Mouse (Mus musculus): ENCODE results near the gene Neb.

Gene Neb

DNA sequence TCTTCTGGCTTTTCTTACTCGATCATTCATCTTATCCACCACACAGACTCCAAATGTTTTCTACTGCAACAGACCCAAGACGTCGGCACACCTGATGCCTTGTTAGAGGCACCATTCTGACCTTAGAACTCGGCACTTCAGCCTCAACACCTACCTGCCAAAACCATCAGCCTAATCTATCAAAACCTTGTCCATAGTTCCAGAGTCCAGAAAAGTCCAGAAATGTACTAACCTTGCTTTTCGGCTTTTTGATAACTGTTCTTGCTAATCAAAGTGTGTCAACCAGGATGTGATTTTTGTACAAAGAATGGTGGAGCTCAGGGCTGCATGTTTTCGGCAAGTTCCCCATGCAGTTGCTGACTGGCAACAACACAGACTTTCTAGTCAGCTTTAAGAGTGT, 3.6 kb downstream of the Neb start:
- no peak for DNase-seq (ENCODE audit: low spot score in 2 of 2)

DNA sequence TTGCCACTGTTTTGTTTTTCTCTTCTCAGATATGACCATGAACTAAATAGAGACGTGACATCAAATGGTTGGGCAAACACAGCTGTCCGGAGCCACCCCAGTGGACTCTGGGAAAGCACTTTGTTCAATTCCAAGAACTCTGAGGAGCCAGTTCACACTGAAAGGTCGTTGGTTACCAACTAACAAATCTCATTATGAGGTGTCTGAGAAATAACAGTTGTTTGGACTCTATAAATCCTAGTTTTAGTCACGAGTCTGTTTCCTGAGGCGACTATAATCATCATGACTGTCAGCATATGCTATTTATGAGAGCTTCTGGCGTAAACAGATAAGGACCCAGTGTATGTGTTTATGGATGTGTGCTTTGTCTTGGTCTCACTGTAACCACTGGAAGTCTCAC, 5.8 kb downstream of the Neb start:
- no peak for DNase-seq (ENCODE audit: low spot score in 2 of 2)

DNA sequence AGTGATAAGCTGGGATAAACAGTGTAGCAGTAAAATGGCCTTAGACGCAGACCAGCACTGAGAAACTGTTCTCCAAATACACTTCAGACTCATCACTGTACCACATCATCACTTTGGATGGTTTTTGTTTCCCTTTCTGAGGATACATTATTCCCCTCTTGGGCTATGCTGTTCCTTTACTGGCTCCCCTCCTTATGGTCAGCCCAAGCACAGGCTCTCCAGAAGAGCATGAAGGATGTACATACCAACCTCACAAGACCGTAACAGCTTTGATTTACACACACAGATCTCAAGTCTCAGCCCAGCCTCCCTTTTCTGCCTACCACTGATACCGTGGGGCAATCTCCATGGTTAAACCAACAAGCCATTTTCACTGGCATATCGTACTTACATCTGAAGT, 6.2 kb downstream of the Neb start:
- DNase-seq (ENCODE audit: low spot score in 2 of 2): no peak

DNA sequence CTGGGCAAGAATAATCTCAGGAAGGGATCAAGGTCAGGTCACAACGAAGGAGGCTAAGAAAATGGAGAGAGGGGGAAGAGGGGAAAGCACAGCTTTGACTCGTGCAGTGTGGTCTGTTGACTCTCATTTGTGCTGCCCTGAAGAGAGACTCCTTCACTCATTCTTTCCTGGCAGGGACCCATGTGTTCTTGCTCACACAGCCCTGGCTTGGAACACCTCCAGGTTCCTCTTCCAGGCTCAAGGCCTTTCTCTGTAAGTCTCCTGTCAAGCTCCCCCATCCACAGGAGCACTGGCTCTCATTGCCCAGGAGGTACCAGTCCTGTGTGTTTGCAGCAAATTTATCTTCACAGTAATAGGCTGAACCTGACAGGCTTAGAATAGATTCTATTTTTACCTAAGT, 7.2 kb downstream of the Neb start:
- peak in 1 of 2 experiments; percentile 11 for DNase-seq (ENCODE audit: low spot score in 2 of 2)

DNA sequence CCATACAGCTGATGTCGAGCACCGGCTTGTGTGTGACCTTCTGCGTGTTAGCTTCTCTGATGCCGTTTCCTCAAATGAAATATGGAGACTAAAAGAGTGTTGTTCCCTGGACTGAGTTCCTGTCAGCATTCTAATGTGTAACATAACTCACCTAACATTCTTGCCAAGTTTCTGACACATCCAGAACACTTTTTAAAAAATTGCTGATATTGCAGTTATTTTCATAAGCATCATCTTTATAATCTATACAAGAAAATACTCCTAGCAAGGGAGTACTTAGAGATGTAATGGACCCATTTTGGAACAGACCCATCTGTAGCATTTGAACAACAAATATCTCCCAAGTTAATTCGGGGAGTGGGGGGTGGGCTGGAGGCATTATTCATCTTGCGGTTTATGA, 8.7 kb downstream of the Neb start:
- DNase-seq (ENCODE audit: low spot score in 2 of 2): no peak

DNA sequence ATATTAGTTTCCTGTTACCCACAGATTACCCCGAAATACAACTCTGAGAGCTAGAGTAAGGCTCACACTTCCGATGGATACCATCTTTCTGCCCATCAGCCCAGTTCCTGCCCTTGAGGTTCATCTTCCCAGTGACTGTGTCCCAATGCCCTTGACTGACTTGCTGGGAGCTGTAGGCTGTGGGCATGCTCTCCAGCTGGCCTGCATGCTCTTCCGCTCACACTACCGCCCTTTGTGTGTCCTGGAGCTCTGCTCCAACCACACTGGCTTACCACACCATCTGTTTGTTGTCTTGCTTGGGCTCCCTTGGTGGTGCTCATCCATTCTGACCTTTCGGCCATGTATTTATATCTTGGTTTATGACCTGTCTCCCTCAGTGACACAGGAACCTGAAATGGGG, 10.6 kb downstream of the Neb start:
- no peak for DNase-seq (ENCODE audit: low spot score in 2 of 2)

DNA sequence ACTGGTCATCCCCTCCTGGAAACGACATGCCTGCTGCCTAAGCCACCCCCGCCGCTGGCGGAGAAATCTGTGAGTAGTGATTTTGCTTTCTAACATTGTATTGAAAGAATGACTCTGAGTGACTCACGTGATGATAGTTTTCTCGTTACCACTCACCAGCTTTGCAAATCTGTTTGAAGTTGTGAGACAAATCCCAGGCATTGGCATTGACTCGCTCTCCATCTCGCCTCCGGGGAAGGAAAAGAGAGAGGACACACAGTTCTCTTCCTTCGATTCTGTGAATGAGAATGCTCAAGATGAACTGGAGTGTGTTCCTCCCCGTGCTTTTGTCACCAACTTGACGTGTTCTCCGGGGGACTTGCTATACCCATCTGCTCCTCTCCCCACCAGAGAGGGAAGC, 11.0 kb downstream of the Neb start:
- no peak for DNase-seq (ENCODE audit: low spot score in 2 of 2)

DNA sequence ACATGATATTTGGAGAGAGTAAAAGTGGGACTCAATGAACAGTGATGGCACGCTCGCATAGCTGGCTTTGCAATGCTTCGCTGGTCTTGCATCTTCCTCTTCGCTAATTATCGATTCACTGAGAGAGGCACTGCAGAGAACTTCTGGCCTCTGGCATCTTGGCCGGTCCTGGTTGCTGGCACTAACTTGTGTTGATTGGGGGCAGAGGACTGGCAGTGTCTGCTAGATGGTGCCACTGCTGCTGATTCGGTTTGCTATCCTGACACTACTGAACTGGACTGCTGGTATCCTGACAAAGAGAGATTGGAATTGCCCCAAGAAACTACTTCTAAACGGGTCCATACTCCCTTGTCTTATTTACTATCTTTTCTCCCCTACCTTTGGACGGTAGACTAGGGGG, 17.2 kb downstream of the Neb start:
- no peak for DNase-seq (ENCODE audit: low spot score in 2 of 2)

DNA sequence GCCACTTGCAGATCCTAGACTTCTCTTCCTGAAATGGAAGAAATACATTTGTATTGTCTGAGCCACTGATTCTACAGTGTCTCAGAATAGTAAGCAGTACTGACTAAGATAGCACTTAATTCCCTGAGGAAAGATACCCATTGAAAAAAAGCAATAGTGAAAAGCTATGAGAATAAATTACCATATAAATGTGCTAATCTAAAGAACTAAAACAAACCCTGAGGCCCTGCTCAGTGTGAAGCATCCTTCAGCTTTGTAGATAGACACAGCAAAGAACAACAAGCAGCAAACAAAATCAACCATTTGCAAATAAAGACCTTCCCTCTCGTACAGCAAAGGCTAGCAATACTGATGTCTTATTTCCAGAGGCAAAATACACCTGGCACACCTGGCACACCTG, 18.6 kb downstream of the Neb start:
- no peak for DNase-seq (ENCODE audit: low spot score in 2 of 2)

DNA sequence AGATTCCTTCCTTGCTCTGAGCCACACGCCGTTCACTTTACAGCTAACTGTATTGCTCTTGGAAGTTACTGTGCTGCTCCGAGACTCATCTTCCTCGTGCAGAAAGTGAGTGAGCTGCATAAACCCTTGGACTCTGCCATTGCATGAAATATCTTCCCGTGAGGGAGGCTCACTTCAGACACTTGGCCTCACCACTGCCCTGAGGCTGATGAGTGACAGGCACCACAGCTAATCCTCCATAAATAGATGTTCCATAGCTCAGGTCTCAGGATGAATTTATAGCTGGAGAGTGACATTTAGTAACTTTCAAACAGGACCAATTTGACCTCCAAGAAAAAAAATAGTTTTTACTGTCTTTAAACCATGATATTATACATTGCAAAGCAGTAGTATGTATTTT, 20.1 kb downstream of the Neb start:
- no peak for DNase-seq (ENCODE audit: low spot score in 2 of 2)

DNA sequence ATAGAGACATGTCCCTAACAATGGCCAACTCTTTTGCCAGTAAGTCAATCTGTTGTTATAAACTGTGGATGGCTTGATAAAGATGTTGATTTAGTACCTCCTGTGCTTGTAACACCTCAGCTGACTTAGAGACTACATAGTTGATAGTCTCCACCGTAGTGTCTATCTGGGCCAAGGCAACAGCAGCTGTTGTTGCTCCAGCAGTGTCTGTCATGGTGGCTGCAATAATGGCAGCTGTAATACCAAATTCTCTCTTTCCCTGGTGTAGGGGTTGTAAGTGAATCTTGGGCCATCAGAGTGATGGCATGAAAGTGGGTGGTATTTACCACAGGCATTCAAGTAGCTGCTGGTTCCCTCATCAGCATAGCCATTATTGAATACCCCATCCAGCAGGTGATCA, 27.2 kb downstream of the Neb start:
- no peak for DNase-seq (ENCODE audit: low spot score in 2 of 2)

DNA sequence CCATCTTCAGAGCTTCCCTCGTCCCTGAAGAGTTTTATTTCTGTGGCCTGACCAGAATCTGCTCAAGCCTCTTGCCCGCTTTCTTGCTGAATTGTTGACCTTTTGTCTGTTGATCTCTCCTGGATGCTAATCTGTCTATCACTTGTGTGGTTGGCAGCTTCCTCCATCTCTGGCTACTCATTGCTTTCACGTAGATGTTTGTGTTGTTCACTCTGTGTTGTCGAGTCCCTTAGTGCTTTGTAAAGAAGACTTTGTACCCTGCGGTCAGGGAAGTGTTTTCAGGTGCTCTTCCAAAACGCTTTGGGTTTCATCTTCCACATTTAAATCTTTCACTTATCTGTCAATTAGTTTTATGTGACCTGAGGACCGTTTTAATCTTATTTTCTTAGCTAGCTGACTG, 37.3 kb downstream of the Neb start:
- DNase-seq (ENCODE audit: low spot score in 2 of 2): no peak

DNA sequence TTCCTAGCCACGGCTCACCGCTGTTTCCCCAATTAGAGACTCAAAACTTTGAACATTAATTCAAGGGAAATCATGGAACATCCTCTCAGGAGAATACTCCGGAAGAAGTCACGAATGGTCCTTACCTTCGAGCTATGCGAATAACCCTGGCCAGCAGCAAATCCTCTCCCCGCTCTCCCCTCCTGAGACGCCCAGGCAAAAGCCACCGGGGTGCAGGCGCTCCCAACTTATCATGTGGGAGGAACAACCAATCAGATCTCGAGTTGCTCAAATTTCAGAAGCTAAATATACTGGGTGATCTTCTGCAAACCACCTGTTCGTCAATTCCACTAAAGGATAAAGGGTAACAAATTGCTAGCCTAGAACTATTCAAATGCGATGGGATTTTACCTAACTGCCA, 42.7 kb downstream of the Neb start:
- DNase-seq (ENCODE audit: low spot score in 2 of 2): no peak

DNA sequence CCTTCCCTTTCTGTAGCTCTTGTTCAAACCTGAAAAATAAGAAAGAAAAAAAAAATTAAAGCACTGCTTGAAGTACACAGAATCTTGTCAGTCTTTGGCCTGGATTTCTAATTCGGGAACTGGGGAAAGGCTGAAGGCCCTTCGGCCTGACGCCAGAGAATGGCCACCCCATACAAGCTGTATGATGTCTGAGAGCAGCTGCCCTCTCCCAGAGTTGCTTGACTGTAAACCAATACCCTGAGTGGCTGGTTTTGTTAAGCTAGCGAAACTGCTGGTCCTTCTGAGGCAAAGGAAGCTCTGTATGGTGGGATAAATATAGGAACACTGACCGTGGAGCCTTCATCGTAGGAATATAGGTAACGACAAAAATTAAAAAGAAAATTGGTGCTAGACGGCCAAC, 43.2 kb downstream of the Neb start:
- DNase-seq (ENCODE audit: low spot score in 2 of 2): no peak

DNA sequence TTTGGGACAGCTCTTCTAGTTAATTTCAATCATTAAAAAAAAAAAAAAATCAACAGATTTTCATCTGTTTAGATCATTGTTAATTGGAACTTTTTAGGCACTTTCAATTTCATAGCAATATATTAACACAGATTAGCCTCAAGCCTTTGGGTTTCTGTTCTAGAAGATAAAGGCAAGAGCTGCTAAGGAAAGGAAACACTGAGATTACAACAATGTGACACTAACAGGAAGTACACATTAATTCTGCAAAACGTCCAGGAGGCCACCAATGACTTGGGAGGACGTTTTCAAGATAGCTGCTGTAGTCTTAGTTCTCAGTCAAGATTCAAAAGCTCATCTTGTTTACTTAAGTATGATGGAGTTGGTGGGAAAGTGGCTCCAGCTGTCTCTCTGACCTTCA, 44.7 kb downstream of the Neb start:
- no peak for DNase-seq (ENCODE audit: low spot score in 2 of 2)

DNA sequence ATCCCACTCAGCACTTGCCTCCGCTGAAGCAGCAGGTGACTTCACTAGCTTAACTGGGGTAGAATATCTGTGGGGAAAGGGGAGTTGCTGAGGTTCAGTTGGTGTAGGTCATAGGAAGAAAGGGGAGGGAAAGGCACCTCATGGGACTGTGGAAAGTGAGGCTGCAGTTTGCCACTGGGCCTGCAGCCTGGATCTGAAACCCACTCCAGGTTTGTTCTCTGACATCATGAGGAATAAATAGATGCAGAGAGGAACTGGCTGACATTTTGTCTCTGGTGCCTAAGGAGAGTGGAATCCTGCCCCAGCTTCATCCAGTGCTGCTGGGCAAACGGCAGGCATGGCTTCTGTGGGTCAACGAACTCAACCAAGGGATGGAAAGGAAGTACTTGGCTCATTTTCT, 46.5 kb downstream of the Neb start:
- DNase-seq (ENCODE audit: low spot score in 2 of 2): no peak

DNA sequence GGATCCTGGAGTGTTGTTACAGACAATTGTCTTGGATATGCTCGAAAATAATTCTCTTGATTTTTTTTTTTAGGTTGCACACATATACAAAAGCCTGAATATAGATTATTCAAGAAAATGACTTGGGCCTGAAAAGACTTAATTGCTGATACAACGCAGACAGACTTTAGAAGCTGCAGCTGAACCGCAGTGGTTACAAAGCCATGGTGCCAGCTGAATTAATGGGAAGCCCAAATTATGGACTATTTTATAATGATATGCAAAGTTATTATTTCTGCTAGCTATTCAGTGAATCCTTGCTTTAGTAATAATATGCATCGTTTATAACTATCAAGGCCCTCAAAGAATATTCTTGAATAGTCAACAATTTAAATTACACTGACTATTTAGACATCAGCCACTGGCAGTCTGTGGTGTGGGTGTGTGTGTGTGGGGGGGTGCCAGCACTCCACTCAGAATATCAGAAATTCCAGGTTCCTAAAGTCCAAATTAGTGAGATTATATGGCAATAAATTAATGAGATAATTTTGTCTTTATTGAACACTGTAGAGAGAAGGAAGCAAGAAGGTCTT, 50.9 kb downstream of the Neb start:
- no peak for DNase-seq (ENCODE audit: low spot score in 2 of 2)

DNA sequence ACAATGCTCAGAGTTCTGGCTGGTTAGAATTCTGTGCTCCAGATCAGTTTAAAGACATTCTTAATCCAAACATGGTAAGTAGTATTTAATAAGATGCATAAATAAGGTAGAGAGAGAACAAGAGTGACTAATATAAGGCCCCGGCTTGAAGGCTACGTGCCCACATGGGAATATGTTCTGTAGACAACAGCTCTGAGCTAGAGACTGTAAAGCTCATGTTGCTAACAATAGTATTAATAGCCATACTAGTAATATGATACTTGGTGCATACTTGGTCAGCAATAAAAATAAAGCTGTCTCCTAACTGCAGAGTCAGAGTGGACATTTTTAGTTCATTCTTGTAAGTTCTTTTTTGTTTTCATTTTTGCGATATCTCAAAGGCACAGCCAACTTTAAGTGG, 56.4 kb downstream of the Neb start:
- DNase-seq (ENCODE audit: low spot score in 2 of 2): no peak

DNA sequence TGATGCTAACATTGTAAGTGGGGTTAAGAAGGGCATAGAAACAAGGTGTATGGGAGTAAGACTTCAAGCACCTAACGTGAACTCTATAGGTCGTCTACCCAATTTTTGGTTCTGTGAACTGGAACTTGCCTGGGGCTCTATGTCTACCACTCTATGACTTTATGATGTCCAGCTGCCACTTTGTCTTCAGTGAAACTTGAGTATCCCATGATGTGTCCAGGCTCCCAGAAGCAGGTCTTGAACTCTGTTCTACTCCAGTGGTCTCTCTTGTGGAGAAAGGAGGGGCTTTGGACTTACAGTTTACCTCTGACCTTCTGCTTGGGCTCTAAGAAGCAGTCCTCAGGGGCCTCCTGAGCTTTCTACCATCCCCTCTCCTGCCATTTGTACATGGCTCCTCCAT, 58.1 kb downstream of the Neb start:
- no peak for DNase-seq (ENCODE audit: low spot score in 2 of 2)

DNA sequence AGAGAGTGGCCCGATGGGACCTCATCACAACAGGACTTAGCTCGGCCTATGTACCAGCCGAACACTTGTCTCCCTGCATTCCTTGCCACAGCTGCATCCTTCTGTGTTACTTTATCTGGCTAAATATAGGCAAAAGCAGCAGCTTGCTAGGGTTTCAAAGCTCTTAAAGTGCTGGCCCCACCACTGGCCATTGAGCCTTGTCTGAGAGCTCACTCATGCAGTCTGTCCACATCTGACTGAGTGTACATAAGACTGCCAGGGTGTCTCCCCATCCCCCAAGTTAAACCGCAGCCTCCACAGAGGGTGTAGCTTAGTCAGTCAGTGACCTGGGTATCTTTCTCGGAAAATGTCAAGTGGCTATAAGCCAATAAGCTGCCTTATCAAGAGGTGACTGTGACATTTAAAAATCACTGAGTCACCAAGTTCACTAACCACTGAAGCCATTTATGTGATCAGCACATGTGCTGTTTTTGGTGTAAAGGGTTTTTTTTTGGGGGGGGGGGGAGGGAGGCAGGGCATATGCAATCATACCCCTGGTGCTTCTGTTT, 59.2 kb downstream of the Neb start:
- DNase-seq (ENCODE audit: low spot score in 2 of 2): peak in 1 of 2 experiments; percentile 57

DNA sequence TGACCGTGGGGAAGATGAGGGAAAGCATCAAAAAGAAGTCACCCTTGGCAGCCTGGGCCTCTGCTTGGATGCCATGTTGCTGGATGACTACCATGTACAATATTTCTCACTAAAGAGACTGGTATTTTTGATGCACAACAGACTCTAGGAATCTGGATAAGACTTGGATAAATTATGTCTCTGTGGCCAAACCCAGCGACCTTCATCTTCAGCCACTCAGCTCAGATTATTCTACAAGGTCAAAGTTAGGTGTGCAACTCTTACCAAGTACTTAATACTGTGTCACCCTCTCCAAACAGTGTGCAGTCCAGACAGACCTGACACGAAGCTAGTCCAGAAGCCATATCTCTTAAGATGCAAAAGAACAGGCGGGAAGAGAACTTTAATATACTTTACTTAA, 60.8 kb downstream of the Neb start:
- no peak for DNase-seq (ENCODE audit: low spot score in 2 of 2)

DNA sequence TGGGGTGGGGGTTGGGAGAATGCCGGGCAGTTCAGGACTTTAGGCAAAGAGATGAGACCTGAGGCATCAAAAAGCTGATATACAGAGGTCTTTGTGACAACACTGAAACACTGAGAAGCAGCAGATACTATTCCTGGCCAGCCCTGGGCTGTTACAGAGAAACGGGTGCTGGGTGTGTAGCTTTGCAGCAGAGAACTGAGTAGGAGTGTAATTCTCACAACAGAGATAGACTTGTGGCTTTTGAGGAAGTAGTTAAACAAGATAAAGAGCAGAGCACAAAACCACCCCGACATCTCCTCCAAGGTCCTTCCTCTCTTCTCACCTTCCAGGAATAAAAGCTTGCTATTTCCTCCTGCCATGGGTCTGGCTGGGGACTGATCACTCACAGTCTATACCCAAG, 62.5 kb downstream of the Neb start:
- no peak for DNase-seq (ENCODE audit: low spot score in 2 of 2)

DNA sequence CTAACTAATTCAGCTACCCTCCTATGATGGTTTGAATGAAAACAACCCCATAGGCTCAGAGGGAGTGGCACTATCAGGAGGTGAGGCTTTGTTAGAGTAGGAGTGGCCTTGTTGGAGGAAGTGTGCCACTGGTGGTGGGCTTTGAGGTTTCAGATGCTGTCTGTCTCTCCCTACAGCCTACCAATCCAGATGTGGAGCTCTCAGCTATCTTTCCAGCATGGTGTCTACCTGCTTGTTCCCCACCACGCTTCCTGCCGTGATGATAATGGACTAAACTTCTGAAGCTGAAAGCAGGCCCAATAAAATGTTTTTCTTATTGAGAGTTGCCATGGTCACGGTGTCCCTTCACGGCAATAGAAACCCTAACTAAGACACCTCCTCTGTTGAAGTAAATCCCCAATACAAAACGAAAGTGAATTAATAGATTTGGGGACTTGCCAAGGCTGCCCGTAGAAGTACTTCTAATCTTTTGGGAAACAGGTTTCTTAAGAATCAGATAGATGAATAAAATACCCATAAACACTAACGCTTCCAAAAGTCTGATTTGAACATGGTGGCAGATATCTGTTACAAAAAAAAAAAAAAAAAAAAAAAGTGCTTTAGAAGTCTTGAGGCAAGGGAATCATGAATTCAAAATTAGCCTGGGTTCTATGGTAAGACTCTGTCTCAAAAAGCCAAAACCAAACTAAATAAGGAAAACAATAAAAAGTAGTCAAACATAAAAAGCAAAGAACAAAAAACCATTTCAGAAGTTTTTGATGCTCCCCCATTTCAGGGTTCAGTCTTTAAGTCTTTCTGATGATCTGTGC, 63.1 kb downstream of the Neb start:
- no peak for DNase-seq (ENCODE audit: low spot score in 2 of 2)

DNA sequence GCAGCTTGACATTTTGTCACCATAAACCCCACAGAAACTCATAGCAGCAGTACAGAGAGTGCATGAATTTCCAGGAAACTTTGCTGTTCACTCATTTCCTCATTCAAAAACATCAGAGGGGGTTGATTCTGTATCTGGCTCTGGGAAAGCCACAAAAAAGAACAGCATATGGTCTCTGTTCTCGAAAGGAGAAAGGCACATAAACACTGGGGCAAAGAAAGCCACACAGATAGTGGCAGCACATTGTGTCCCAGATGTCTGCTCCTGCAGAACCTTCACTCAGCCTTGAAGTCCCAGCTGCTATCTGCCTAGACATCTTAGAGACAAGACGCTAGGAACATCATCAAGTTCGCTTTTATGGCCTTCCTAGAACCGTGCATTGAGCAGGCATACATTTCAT, 67.5 kb downstream of the Neb start:
- no peak for DNase-seq (ENCODE audit: low spot score in 2 of 2)

All from urinary bladder, adult 18-20 months (tissue).